Mouse (Mus musculus) forelimb bud, embryonic 11.5 days (tissue): ENCODE data around the gene Mycl.
"Not testable (repeated sequence)": the region's sequence is repeated elsewhere in the genome, so short reads cannot be mapped to it uniquely, and the experiment has no call there.

ENCODE experiments used
- DNase-seq: peaks from one replicate; pipeline ENCODE4 v3.0.0-alpha.2; 2012; ENCODE audit warnings: low read depth, low spot score

Mycl gene

DNA sequence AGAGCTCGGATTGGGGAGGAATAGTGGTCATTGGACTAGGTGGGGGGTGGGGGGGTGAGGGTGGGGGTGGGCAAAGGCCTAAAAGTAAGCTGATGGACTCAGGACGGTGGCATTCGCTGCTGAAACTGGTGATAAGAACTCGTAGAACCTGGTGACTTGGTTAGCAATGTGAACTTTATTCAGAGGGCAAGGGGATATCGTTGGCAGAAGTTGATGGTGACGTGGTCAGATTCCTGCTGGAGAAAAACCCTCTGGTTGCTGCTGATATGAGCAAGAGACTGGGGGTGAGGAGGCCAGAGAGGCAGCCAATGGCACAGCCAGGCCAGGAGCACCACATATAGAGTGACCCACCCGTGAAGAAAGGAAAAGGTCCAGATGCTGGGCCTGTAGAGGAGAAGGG lies 14.2 kb upstream of the Mycl start:
- DNase-seq: no peak

DNA sequence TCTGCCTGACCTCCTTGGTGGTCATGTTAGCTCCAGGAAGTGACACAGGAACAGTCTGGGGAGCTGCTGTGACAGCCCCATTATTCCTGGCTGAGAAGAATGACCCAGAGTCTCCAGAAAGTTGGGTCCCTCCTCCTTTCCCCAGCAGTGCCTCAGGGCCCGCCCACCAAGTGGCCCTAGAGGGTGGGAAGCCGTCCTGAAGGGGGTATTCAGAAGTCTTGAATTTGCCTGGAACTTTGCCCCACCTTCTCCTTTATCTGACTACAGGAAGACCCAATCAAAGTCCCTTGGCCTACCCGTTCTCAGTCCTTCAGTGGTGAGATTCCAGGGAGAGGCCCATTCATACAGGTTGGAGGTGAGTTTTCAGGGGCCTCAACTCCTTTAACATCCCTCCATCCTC lies 13.5 kb upstream of the Mycl start:
- no peak for DNase-seq

DNA sequence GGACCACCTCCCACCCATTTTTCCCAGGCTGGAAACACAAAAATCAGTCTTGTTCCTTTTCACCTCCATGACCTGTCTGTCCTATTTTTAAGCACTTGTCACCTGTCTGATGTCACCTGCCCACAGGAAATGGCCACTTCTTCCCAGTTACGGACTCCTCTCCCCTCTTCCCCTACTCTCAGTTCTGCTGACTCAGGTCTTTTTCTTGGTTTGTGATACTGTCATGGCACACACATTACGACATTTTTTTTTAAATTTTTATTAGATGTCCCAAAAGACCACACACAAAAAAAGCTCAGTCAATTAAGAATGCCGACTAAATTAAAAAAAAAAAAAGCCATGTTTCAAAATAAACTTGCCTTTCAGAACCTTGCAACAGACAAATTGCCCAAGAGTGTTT lies 12.9 kb upstream of the Mycl start:
- DNase-seq: no peak

DNA sequence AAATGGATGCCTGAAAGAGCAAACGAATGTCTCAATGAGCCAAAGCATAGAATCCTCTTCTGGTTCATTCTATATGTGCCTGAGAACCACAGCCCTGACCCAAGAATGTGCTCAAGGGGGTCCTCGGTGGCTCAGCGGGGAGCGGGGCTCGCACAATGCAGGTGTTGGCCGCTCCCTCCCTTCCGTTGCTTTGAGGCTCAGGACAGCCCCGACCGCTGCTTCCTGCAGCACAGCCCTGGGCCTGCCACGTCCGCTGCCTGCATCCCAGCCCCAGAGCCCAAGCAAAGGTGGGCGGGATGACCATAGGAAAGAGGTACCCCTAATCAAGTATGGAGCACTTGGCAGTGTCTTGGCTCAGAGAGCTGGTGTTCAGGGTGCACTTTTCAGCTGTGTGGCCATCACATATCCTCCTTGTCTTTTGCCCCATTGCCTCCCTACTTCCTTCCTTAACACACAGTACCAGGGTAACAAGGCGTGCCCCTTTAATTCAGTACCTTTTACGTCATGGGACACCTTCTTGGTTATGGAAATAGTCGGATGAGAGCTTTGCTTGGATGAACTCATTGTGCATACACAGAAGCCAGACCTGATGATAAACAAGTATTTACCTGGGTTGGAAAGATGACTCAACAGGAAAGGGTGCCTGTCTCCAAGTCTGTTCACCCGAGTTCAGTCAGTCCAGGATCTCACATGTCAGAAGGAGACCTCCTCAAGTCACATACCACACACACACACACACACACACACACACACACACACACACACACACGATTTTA lies 11.8 kb upstream of the Mycl start:
- DNase-seq: no peak

DNA sequence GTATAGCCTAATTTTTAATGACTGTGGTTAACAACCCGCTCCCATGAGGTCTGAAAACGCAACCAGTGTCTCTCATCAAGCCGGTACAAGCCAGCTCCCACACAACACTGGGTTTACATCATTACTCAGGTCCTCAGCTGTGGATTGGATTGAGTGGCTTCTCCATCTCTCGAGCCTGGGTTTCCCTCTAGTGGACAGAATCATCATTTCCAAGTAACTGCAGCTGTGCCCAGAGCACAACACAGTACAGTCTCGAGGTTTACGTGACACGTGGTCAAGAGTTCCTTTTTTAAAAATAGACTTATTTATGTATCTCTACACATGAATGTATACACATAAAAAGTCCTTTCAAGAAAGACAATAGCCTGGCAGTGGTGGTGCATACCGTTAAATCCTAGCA lies 10.3 kb upstream of the Mycl start:
- peak; percentile 58 for DNase-seq

DNA sequence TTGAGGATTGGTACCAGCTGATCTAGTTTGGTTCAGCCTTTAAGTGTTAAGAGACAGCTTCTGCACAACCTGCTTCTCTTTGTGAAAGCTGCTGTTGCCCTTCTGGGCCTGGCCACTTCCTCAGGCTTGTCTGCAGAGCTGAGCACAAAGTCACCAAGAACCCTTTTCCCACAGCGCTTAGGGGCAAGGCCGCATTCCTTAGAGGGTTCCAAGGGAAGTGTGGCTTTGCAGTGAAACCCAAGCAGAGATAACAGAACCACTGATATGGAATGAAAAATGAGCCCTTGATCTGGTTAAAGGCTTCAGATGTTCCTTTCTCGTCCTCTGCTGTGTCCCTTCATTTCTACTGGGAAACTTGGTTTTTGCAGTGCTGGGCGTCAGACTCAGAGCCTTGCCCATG lies 8.0 kb upstream of the Mycl start:
- no peak for DNase-seq

DNA sequence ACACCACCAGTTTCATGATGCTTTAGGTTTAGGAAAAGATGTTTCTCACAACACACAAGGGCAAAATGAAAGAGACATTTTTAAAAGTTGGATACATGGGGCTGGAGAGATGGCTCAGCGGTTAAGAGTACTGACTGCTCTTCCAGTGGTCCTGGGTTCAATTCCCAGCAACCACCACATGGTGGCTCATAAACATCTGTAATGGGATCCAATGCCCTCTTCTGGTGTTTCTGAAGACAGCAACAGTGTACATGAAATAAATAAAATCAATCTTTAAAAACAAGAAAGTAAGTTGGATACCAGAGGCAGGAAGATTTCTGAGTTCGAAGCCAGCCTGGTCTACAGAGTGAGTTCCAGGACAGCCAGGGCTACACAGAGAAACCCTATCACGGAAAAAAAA lies 7.4 kb upstream of the Mycl start:
- DNase-seq: not testable (repeated sequence)

DNA sequence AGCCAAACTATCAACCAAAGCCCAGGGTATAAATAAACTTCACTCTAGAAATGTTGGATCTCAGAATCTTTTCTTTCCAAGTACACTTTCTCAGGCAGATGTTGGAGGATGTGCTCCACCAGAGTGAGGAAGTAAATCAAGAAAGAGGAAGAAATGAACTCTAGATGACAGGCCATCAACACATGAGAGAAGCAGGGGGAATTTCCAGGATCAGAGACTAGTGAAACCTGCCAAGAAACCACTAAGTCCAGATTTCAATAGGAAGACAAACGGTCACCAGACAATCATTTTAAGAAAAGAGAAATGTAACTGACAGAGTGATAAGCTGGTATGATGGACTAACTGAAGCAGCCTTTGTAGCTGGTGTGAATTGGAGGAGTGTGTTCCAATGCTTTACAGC lies 4.3 kb upstream of the Mycl start:
- DNase-seq: no peak

DNA sequence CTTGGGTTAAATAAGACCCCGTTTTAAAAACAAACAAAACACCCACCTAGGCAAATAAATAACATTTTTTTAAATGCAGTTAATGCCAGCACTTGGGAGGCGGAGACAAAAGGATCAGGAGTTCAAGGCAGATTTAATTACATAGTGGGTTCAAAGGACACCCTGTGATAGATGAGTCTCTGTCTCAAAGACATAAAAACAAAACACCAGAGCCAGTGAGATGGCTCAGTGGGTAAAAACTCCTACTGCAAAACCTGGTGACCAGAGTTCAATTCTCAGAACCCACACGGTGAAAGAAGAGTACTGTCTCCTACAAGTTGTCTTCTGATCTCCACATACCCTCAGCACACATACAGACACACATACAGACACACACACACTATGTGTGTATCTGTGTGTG lies 3.2 kb upstream of the Mycl start:
- DNase-seq: no peak

DNA sequence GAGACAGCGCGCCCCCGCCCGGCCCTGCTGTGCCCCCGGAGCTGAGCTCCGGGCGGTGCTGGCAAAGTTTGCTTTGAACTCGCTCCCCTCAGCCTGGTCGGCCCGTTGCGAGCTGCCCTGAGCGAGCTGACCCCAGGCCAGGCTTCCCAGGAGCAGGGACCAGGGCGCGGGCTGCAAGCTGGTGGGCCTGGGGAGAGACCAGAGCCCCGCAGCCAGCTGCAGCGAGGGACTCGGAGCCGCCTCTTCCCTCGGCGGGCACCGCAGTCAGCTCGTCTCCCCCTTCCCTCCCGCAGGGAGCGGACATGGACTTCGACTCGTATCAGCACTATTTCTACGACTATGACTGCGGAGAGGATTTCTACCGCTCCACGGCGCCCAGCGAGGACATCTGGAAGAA lies 767 bp downstream of the Mycl start:
- no peak for DNase-seq

DNA sequence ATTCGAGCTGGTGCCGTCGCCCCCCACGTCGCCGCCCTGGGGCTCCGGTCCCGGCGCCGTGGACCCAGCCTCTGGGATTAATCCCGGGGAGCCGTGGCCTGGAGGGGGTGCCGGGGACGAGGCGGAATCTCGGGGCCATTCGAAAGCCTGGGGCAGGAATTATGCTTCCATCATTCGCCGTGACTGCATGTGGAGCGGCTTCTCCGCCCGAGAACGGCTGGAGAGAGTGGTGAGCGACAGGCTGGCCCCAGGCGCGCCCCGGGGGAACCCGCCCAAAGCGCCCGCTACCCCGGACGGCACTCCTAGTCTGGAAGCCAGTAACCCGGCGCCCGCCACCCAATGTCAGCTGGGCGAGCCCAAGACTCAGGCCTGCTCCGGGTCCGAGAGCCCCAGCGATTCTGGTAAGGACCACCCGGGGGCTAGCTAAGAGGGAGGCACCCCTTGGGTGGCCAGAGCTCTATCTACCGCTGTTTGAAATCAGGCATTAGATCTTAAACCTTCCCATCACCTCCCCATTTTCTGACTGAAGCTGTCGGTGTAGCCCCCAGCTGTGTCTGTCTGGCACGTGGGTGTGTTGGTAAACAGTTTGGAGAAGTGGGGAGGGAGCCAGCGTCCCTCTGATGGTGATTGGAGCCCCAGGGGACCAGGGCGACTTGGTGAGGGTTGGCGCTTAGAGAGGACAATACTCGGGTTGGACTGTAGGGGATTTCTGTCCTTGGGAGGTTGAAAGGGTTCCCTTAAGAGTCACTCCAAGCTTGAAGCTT lies 1.3 kb downstream of the Mycl start:
- DNase-seq: no peak

DNA sequence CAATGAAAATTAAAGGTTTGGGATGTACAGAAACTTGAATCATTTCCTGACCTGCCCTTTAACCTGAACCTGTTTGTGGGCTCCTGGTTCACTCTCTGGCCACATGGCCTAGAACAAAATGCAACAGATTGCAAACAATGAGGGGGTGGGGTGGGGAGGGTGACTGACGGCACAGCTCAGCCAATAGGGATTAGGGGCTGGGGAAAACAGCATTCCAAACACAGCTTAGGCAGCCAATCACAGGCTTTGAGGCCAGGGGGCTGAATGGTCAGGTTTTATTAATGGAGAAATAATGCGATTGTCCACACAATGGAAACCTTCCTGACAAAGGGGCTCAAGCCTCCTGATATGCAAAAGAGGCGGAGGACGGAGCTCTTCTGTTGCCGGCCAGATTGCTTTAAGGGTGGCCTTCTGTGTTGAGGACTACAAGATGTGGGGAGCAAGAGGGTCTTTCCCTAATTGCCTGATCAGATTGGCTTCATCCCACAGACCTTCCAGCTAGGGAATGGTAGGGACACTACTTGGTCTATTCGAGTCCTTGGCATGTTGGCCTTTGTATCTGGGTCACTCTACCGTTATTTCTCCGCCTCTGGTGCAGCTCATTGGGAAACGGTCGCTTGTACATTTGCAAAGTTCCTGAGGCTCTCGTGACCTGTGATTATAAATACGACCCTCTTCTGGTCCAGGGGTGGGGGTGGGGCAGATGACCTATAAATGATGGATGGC lies 3.2 kb downstream of the Mycl start:
- DNase-seq: peak; percentile 85

DNA sequence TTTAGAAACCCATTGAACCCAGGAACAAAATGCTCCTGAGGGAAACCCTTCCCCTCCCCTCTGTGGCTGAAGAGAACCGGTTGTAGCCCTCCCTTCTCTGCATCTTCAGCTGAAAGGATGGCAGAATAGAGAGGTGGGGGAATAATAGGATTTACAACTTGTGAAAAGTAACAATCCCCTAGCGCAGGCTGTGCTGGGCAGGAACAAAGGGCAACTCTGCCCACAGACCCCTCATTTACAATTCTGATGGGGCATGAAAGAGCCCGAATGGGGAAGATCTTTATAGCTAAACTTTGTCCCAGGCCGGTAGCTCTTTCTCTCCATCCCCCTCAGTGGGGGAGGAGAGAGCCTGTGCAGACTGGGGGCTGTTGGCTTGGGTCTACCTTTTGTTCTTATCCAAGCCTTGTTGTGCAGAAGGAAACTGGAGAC lies 3.8 kb downstream of the Mycl start:
- no peak for DNase-seq

DNA sequence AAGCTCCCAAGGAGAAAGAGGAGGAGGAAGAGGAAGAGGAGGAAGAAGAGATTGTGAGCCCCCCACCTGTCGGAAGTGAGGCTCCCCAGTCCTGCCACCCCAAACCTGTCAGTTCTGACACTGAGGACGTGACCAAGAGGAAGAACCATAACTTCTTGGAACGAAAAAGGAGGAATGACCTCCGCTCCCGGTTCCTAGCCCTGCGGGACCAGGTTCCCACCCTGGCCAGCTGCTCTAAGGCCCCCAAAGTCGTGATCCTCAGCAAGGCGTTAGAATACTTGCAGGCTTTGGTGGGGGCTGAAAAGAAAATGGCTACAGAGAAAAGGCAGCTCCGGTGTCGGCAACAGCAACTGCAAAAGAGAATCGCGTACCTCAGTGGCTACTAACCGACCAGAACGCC lies 4.7 kb downstream of the Mycl start:
- no peak for DNase-seq

DNA sequence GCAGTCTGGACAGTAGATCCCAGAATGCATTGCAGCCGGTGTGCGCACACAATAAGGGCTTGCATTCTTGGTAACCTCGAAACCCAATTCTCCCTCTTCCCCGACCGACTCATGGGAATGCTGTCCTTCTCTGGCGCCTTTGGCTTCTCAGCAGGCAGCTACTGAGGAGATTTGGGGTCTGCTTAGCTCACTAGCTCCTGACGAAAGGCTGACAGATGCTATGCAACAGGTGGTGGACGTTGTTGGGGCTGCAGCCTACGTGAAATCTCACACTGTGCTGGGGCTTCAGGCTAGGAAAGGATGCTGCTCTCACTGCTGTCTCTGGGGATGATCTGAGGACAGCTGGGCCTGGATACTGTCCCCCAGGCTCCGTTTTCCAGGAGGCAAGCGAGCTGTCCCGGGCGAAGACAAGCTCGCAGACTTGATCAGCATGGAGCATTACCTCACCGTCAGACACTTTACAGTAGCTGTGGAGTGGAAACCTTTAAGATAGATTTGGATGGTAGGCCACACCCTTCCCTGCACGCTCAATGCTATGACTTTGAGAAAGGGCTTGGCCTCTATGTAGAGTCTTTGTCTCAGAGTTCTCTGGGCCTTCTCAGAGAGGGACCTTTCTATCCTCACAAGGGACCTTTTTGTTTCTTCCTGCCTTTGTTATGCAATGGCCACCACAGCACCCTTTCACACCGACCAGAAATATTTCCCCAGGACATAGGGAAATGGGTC lies 5.3 kb downstream of the Mycl start:
- DNase-seq: no peak

DNA sequence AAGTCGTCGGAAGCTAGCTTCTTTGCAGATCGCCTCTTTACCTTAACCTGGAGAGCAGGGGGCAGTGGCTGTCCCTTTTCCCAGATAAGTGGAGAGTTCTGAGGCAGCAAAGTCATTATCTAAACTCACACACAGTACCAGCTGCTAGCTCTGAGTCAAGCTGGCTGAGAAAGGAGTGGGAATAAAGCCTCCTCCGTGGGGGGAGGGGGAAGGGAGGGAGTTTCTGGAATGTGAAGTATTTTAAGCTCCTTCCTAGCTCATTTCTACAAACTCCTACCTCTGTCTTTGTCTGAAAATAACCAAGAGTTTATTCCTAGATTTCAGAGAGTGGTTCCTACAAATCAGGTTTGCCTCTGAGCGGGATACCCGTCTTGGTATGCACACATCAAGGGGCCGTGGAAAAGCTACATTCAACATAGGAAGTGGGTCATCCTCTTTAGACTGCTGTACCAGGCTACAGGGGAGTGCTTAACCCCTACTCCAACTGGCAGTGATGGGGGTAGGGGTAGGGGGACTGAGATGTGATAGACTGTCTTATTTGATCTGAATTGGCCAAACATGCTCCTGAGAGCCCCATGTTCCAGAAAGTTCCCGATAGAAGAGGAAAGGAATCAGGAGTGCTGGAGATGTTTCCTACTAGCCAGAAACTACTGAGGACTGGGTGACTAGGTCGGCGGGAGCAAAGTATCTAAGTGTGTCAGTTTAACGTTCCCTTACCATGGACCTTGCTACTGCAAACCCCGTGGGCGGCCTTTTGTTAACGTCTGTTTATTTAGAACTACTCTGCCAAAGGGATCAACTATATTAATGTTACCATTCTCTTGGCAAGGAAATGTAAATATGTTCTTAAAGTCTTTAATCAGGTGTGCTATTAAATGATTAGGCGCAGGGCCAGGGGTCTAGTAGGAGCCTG lies 9.9 kb downstream of the Mycl start:
- no peak for DNase-seq

DNA sequence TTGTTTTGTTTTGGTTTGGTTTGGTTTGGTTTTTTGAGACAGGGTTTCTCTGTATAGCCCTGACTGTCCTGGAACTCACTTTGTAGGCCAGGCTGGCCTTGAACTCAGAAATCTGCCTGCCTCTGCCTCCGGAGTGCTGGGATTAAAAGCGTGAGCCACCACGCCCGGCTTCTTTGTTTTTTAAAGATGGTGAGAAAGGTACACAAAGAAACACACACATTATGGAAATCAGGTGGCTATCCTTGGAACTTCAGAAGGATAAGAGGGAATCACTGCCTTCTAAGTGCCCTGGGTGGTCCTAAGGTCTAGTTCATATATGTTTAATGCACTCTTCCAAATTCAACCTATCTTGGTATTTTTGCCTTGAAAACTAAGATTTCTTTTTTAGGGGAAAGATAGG lies 17.0 kb downstream of the Mycl start:
- not testable (repeated sequence) for DNase-seq

DNA sequence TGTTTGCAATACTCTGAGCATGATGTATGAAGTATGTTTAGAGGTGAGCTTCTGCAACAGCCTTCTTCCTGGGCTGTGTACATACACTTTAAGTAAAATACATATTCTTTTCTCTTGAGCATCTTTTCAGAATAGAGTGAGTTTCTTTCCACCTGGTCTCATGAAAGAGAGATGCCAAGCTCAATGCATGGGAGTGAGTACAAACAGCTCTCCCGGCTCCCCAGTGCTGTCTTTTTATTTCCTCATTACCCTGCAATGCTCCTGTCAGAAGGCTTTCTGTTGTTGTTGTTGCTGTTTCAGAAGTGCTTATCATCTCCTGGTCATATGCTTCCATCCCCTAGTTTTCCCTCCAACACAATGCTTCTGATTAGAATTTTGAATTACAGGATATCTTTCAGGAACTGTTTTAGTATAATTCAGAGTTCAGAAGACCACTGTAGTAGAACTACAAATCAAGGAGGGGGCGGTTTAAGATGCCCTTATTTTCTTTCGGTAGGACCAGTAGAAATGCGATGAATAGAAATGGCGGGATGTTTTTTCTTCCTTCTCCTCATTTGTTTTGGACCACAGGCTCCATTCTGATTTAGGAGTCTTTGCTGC lies 18.0 kb downstream of the Mycl start:
- DNase-seq: no peak

DNA sequence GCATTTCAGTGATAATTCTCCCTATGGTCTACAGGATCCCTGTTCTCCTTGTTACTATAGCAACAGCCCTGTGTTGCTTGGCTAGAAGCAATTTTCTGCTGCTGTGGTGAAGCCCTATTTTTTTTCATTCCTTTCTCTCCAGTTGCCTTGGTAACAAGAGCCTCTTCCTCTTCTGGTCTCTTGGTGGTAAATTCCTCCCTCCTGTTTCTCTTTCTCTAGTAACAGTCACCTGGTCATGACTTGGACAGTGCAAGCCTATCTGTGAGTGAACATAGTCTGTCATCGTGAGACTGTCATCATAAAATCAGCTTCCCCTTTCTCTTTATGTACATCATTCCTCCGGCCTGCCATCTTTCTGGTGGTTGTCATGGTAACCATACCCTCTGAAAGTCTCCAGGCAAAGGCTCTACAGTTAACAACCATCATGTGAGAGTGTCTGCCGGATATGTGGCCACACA lies 18.5 kb downstream of the Mycl start:
- peak; percentile 35 for DNase-seq
